Mouse (Mus musculus) CH12.LX (cell line): ENCODE results near the gene Tekt2. TPM values are rescaled to one million over a fixed set of nuclear protein-coding genes. Genes with fewer than 3 reads are reported as not detected.

Experiments used
- DNase-seq: peaks from one replicate; pipeline ENCODE4 v3.0.0-alpha.2; 2013; ENCODE audit errors: extremely low read depth
- H3K27ac ChIP-seq: 2 replicates; pipeline ENCODE4 v1.5.1; 2012; ENCODE audit warnings: low read depth, mild to moderate bottlenecking, control low read depth, moderate library complexity; ENCODE audit not compliant: insufficient read depth
- H3K27me3 ChIP-seq: replicated peaks from 2 replicates; pipeline ENCODE3; 2012; ENCODE audit warnings: inconsistent platforms
- H3K36me3 ChIP-seq, 2 experiments: replicated peaks in 1 of 2; 2 replicates each; pipeline versions ENCODE3 to v1.6.1; 2012; ENCODE audit warnings: inconsistent platforms in 1 of 2, low read length in 1 of 2, mild to moderate bottlenecking in 1 of 2, mixed read lengths in 1 of 2, moderate library complexity in 1 of 2; ENCODE audit not compliant: control insufficient read depth in 1 of 2, insufficient read depth in 1 of 2
- H3K4me1 ChIP-seq, 2 experiments: 2 replicates each; pipeline ENCODE4 v1.6.1; 2012; ENCODE audit warnings: inconsistent platforms in 1 of 2, moderate library complexity in 1 of 2; ENCODE audit not compliant: insufficient read depth in 2 of 2, control insufficient read depth in 1 of 2
- H3K4me2 ChIP-seq: 2 replicates; pipeline ENCODE4 v1.6.1; 2012; ENCODE audit warnings: low read depth, mild to moderate bottlenecking, control low read depth; ENCODE audit not compliant: poor library complexity, insufficient read depth, severe bottlenecking
- H3K4me3 ChIP-seq, 3 experiments: fragments of 150-350 bp in 1 of 3; sonication (generic) in 1 of 3; replicated peaks in 1 of 3; 2 replicates each; pipeline versions ENCODE3 to v1.5.1; 2011 to 2012; ENCODE audit warnings: low read depth in 2 of 3, low read length in 2 of 3, mild to moderate bottlenecking in 2 of 3, moderate library complexity in 2 of 3, control low read depth in 1 of 3, improper control_type of control experiment in 1 of 3, inconsistent platforms in 1 of 3, mixed read lengths in 1 of 3; ENCODE audit not compliant: poor library complexity in 1 of 3
- H3K79me2 ChIP-seq: replicated peaks from 2 replicates; pipeline ENCODE4 v1.6.1; 2012; ENCODE audit warnings: mild to moderate bottlenecking, moderate library complexity; ENCODE audit not compliant: control insufficient read depth, poor library complexity, insufficient read depth, severe bottlenecking; ENCODE audit errors: extremely low read depth
- H3K9ac ChIP-seq: 2 replicates; pipeline ENCODE4 v1.6.1; 2012; ENCODE audit warnings: low read depth, mild to moderate bottlenecking, control low read depth, moderate library complexity; ENCODE audit not compliant: insufficient read depth
- H3K9me3 ChIP-seq: replicated peaks from 2 replicates; pipeline ENCODE3; 2012; ENCODE audit warnings: low read length, inconsistent platforms, mixed read lengths
- BHLHE40 ChIP-seq: IDR thresholded peaks from 2 replicates; pipeline ENCODE4 v1.6.1; 2011; ENCODE audit warnings: mild to moderate bottlenecking, low read depth, low read length, improper control_type of control experiment
- CHD2 ChIP-seq: IDR thresholded peaks from 2 replicates; pipeline ENCODE4 v1.6.1; 2011; ENCODE audit warnings: low read length, improper control_type of control experiment
- EP300 ChIP-seq: IDR thresholded peaks from 2 replicates; pipeline ENCODE4 v1.6.1; 2011; ENCODE audit warnings: low read length, improper control_type of control experiment
- ETS1 ChIP-seq: conservative IDR thresholded peaks from 2 replicates; pipeline ENCODE4 v1.6.1; 2012; ENCODE audit warnings: low read depth, mild to moderate bottlenecking, inconsistent platforms, low read length, improper control_type of control experiment, moderate library complexity
- GABPA ChIP-seq: IDR thresholded peaks from 2 replicates; pipeline ENCODE4 v1.6.1; 2012; ENCODE audit warnings: low read depth, low read length, improper control_type of control experiment, inconsistent platforms; ENCODE audit not compliant: insufficient replicate concordance
- KAT2A ChIP-seq: IDR thresholded peaks from 2 replicates; pipeline ENCODE4 v1.6.1; 2012; ENCODE audit warnings: low read length, improper control_type of control experiment, inconsistent platforms; ENCODE audit not compliant: insufficient replicate concordance
- NELFE ChIP-seq: IDR thresholded peaks from 2 replicates; pipeline ENCODE4 v1.6.1; 2011; ENCODE audit warnings: low read depth, low read length, improper control_type of control experiment
- NRF1 ChIP-seq: IDR thresholded peaks from 2 replicates; pipeline ENCODE4 v1.6.1; 2014; ENCODE audit warnings: low read depth, mild to moderate bottlenecking, inconsistent platforms, low read length, improper control_type of control experiment, moderate library complexity
- RCOR1 ChIP-seq: conservative IDR thresholded peaks from 2 replicates; pipeline ENCODE4 v1.6.1; 2012; ENCODE audit warnings: low read depth, mild to moderate bottlenecking, inconsistent platforms, low read length, improper control_type of control experiment
- SIN3A ChIP-seq: IDR thresholded peaks from 2 replicates; pipeline ENCODE4 v1.6.1; 2012; ENCODE audit warnings: low read length, improper control_type of control experiment, inconsistent platforms
- TBP ChIP-seq: conservative IDR thresholded peaks from 2 replicates; pipeline ENCODE4 v1.6.1; 2011; ENCODE audit warnings: low read depth, low read length, improper control_type of control experiment
- UBTF ChIP-seq: IDR thresholded peaks from 2 replicates; pipeline ENCODE4 v1.6.1; 2012; ENCODE audit warnings: low read depth, mild to moderate bottlenecking, inconsistent platforms, low read length, improper control_type of control experiment, moderate library complexity
- USF1 ChIP-seq: IDR thresholded peaks from 2 replicates; pipeline ENCODE4 v1.6.1; 2014; ENCODE audit warnings: low read depth, mild to moderate bottlenecking, inconsistent platforms, low read length, improper control_type of control experiment
- USF2 ChIP-seq: conservative IDR thresholded peaks from 2 replicates; pipeline ENCODE4 v1.6.1; 2011; ENCODE audit warnings: low read depth, low read length, improper control_type of control experiment
- ZMIZ1 ChIP-seq: IDR thresholded peaks from 2 replicates; pipeline ENCODE4 v1.6.1; 2012; ENCODE audit warnings: low read depth, mild to moderate bottlenecking, inconsistent platforms, low read length, improper control_type of control experiment
- ZNF384 ChIP-seq: IDR thresholded peaks from 2 replicates; pipeline ENCODE4 v1.6.1; 2012; ENCODE audit warnings: low read depth, low read length, improper control_type of control experiment, inconsistent platforms
- dilution Hi-C: fragments of 300-500 bp; cut with MboI; formaldehyde crosslinking; loops from 2 replicates; pipeline ENCODE4 v1.14.3; 2020; ENCODE audit warnings: low sequenced_read_pairs; ENCODE audit not compliant: extremely low pct_unique_long_range_greater_than_20kb, extremely low pct_ligation_motif_present
- in situ Hi-C: fragments of 300-500 bp; cut with MboI; formaldehyde crosslinking; loops from 3 replicates; pipeline ENCODE4 v1.14.3; 2019; ENCODE audit warnings: low sequenced_read_pairs, low pct_ligation_motif_present, low pct_unique_long_range_greater_than_20kb, mixed read lengths
- polyA plus RNA-seq: library from polyadenylated mRNA; unstranded; fragments of >175 nt; gene quantifications from 2 replicates; pipeline ENCODE4 v1.2.1, GENCODE M21; 2012; ENCODE audit warnings: low read depth; ENCODE audit not compliant: insufficient read length
- total RNA-seq, 2 experiments: library from RNA; depleted of rRNA; stranded (reverse); fragments of 300-350 nt in 1 of 2; fragments of >200 nt in 1 of 2; gene quantifications; 2 replicates each; pipeline ENCODE4 v1.2.3; 2012 to 2014

The Tekt2 gene
- total and polyA plus RNA-seq, 3 experiments, result 0.08 to 0.24 TPM; not detected in 1

DNA sequence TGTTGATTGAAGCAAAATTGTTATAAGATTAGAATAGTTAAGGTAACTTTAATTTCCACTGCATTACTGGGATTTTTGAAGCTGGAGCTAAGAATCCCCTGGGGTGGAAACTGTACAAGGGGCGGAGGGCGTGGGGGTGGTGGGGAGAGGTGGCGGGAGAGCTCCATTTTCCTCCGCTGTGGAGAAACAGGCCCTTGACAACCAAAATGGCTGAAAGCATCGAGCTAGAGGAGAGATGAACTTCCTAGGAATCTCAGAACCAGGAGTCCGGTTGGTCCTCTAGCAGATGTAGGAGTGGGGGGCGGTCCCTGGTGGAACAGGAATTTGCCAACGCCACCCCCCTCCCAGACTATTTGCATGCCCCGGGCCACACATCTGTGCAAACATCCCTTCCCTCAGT, 43.8 kb downstream of the Tekt2 start:
- no peak overlapping the region for H3K9ac ChIP-seq
- H3K4me1 ChIP-seq, result peaks cover 0 to 17% of the 10 kb centered on the region in 2 experiments; a peak in 2 of 4 replicates
- no peak overlapping the region for H3K4me3 ChIP-seq
- dilution Hi-C loops (no loop called here), in situ Hi-C loops (no loop called here)
- peaks cover 0 to 7% of the 10 kb centered on the region in 2 experiments for H3K36me3 ChIP-seq
- no peak overlapping the region; the same call in 1 of the 2 replicates for H3K4me2 ChIP-seq
- H3K27ac ChIP-seq, result no peak overlapping the region
- H3K9me3 ChIP-seq, result no peaks in the 10 kb centered on the region
- DNase-seq, result no peak
- H3K27me3 ChIP-seq, result peaks cover 12% of the 10 kb centered on the region
- H3K79me2 ChIP-seq, result no peaks in the 10 kb centered on the region
- no peak for TF ChIP-seq TBP
- no peak for TF ChIP-seq ETS1
- no peak for TF ChIP-seq USF2
- TF ChIP-seq CHD2, result no peak
- no peak for TF ChIP-seq KAT2A
- TF ChIP-seq ZMIZ1, result no peak
- no peak for TF ChIP-seq USF1
- no peak for TF ChIP-seq UBTF
- TF ChIP-seq, all 38 proteins: peak for 0

DNA sequence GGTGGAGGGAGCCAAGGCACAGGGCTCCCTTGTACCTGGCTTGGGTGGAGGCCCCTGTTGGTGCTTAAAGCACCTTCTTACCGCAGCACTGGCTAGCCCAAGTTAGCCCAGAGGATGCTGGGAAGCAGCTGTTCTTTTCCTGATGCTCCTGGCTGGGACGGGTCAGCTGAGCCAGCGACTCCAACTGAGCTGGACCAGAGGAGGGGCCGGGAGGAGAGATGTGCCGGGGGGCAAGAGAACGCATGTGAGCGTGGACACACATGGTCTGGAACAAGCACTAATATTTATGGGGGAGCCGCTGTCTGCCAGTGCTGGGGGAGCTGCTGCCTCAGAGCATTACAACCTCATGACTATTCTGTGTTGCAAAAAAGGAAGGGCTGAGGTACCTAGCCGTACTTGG, 46.5 kb downstream of the Tekt2 start:
- Histone ChIP-seq H3K36me3 (peaks cover 15 to 24% of the 10 kb centered on the region in 2 experiments), H3K4me3 (no peak overlapping the region), H3K4me1 (peaks cover 0 to 17% of the 10 kb centered on the region in 2 experiments; a peak in 2 of 4 replicates), H3K79me2 (no peaks in the 10 kb centered on the region), H3K27me3 (no peaks in the 10 kb centered on the region), H3K9ac (no peak overlapping the region), H3K9me3 (no peaks in the 10 kb centered on the region), H3K27ac (no peak overlapping the region), H3K4me2 (no peak overlapping the region)
- DNase-seq, result no peak
- in situ Hi-C loops, result no loop called here
- dilution Hi-C loops, result no loop called here
- no peak for TF ChIP-seq EP300
- TF ChIP-seq NRF1, result no peak
- no peak for TF ChIP-seq NELFE
- no peak for TF ChIP-seq ZNF384
- no peak for TF ChIP-seq GABPA
- TF ChIP-seq SIN3A, result no peak
- TF ChIP-seq BHLHE40, result no peak
- TF ChIP-seq CHD2, result no peak
- no peak for TF ChIP-seq ETS1
- no peak for TF ChIP-seq USF2
- TF ChIP-seq ZMIZ1, result no peak
- no peak for TF ChIP-seq RCOR1
